Mouse (Mus musculus): ENCODE data around the gene Cops6.

Gene Cops6

DNA sequence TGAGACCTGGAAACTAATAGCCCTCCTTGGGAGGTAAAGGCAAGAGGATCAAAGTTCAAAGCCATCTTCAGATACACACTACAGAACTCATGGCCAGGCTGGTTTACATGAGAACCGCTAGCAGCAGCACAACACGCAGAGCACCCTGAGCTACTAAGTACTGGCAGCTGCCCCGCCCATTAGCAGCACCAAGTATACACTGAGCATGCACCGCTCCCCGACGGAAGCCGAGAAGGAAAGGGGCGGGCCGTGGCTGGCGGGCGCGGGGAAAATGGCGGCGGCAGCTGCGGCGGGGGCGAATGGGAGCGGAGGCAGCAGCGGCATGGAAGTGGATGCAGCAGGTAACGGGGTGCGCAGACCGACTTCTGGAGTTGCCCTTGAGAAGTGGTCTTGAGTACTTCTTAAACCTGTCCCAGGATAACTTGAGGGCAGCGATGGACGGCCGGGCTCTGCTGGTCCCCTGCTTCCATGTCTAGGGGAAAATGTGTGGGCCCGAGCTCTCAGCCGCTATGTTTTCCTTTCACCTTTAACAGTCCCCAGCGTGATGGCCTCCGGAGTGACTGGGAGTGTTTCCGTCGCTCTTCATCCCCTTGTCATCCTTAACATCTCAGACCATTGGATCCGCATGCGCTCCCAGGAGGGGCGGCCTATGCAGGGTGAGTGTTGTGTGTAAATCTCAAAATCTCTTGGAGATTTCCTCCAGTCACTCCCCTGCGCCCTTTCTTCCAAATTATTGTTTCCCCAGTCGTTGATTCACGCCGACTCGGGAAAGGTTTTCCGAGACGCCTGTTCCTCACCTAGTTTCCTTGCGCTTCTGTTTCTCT is at the start of gene Cops6:
TSS of gene Cops6 (plus strand) at position 230 of the 824 bp plus-strand sequence.
- DNase-seq (ENCODE audit: low read depth, low spot score): peak; percentile 82

DNA sequence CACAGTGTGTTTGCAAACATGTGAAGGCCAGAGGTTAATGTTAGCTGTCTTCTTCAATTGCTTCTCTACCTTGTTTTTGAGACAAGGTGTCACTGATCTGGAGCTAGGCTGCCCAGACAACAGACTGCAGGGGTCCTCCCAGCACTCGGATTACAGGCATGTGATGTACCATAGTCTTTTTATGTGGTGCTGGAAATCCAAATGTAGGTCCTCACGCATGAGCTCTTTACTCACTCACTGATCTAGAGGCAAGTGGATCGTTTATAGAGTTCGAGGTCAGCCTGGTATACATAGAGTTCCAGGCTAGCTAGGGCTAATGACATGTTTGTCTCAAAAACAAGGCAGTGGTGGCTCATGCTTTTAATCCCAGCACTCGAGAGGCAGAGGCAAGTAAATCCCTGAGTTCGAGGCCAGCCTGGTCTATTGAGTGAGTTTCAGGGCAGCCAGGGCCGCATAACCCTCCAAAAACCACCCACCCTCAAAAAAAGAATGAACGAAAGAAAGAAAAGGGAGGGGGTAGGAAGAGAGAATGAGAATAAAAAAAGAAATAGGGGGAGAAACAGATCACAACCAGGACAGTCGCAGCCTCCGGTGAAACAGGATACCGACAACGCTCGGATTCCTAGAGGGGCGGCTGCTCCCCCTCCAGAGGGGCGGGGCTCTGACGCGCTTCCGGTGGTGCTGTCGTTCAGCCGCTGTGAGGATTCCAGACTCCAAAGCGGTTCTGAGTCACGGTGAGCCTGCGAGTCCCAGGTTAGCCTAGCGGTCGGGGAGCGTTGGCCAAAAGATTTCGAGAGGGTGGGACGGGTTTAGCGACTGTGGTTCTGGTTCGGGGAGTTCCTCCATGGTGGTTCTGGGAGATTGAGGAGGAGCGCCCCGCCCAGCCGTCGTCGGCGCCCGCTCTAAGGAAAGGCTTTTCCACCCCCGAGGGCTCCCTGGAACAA is 44.3 kb upstream of the Cops6 start, which contains the start of gene Zscan21:
TSS of gene Zscan21 (plus strand) at position 649 of the 944 bp plus-strand sequence.
- peak; percentile 84 for DNase-seq (ENCODE audit: low read depth, low spot score)

DNA sequence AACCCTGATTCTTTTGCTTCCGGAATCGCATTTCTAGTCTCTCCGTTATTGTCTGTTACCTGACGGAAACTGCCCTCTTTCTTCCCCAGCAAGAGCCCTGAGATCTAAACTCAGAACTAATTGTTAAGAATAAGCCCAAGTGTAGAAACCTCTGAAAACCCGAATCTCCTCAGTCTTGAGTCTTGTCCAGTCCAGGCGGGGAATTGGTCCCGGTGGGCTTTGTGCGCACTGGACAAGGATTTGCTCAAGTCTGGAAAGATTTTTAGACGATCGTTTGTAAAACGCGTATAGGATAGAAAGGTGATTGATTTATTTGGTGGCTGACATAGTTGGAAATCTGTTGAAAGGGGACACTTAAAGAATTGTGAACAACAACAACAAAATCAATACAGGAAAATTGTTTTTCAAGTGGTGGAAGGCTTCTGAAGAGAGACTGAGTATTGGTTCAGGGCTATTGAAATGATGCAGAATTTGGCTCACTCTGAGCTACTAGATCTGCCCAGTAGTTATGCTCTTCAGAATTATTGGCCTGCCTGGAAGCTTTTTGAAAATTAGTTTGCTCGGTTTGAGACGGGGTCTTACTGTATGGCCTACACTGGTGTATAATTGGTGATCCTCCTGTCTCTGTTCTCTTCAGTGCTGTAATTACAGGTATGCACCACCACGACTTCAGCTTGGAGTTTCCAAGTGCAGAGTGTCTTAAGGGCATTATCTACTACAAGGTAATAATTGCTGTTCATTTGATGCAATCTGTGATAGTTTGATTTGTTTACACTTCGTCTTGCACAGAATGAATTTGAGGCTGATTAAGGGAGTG is 43.5 kb upstream of the Cops6 start:
- DNase-seq (ENCODE audit: low read depth, low spot score): no peak

DNA sequence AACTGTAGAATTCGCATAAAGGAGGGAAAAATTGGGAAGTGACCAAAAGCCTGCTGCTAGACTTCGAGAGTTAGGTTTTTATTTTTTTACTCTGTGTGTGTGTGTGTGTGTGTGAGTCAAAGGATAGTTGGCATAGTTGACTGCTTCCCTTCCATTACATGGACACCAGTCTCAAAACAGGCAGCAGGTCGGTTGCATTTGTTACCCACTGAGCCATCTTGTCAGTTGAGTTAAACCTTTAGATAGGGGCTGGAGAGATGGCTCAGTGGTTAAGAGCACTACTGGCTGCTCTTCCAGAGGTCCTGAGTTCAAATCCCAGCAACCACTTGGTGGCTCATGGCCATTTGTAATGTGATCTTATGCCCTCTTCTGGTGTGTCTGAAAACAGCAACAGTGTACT is 42.8 kb upstream of the Cops6 start:
- no peak for DNase-seq (ENCODE audit: low read depth, low spot score)

DNA sequence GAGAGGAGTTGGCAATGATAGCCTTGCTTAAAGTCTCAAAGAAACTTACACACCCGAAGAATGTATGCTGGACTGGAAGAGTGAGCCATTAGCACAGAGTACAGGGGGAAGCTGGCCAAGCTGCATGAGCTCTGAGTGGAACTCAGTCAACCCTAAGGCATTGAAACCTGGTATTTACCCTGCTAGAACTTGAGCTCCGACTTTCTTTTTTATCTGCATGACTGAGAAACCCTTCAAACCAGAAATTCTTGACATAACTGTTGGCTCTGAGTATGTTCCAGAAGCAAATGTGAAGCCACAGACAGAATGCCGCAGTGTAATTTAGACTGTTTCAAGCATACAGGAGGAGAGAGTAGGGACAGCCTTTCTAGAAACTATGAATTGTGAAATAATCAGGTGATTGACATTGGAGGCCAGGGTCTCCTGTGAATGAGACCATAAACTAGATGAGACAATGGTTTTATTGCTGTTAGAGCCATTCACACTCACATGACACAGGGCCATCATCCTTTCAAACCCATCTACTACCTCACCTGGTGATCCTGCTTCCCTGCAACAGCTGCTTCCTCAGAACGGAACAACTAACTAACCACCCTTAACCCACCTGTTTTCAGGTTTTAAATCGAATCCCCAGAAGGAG is 28.3 kb upstream of the Cops6 start:
- no peak for DNase-seq (ENCODE audit: low read depth, low spot score)

DNA sequence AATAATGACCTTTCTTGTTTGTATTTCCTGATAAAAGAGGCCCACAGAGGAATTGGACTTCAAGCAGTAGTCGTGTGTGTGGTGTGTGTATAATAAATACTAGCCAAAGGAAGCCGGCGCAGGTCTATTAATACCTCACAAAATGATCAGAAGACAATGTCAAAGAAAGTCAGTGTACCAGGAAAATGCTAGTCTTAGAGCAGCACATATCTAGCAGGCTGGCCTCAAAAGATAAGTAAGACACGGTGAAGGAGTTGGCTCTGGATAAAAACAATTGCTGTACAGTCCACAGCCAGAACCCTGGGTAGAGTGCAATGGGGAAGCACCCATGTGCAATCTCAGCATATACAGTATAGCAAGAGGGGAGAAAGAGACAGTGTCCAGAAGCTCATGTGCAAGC is 23.6 kb upstream of the Cops6 start:
- no peak for DNase-seq (ENCODE audit: low read depth, low spot score)

DNA sequence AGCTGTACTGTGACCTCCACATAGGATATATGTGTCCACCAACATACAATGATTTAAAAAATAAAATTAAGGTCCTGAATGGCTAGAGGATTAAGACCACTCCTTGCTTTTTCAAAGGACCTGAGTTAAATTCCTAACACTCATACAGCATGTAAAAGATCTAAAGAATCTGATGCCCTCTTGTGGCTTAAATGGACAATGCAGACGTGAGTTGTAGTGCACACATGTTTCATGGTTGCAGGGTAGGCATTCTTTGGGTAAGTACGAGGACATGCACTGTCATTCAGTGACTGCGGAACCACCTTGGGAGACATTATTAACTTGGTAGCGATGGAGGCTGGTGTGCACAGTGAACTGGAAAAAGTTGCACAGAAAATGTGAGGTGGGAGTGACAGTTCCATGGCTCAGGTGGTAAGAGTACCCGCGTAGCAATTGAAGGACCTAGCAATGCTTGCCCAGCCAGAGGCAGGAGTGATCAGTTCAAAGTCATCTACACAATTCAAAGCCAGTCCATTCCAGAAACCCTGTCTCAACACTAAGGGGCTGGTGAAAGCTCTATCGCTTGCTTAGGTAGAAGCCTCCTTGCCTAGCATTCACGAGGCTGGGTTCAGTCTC is 22.8 kb upstream of the Cops6 start:
- DNase-seq (ENCODE audit: low read depth, low spot score): no peak

DNA sequence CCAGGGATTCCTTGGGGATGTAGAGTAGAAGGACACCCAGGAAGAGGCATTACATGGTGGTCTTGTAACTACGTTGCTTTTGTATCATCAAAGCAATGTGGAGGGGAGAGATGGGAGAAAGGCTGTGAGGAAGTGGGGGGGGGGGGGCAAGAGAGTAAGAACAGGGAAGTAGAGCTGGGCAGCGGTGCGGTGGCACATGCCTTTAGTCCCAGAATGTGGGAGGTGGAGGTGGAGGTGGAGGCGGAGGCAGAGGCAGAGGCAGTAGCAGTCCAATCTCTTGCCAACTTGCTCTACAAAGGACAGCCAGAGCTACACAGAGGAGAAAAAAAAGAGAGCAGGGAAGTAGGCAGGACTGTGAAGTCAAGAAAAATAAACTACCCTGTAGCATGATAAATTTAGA is 22.3 kb upstream of the Cops6 start:
- no peak for DNase-seq (ENCODE audit: low read depth, low spot score)

DNA sequence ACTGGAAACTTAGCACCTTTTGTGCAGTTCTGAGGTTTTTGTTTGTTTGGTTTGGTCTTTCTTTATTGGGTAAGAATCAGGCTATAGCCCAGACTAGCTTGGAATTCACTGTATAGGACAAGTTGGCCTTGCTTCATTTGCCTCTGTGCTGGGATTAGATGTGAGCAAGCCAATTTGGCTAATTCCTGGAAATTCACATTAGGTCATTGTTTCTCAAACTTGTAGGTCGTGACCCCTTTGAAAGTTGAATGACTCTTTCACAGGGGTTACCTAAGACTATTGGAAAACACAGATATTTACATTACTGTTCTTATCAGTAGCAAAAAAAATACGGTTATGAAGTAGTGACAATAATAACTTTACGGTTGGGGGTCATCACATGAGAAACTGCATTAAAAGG is 6.5 kb upstream of the Cops6 start:
- DNase-seq (ENCODE audit: low read depth, low spot score): no peak

DNA sequence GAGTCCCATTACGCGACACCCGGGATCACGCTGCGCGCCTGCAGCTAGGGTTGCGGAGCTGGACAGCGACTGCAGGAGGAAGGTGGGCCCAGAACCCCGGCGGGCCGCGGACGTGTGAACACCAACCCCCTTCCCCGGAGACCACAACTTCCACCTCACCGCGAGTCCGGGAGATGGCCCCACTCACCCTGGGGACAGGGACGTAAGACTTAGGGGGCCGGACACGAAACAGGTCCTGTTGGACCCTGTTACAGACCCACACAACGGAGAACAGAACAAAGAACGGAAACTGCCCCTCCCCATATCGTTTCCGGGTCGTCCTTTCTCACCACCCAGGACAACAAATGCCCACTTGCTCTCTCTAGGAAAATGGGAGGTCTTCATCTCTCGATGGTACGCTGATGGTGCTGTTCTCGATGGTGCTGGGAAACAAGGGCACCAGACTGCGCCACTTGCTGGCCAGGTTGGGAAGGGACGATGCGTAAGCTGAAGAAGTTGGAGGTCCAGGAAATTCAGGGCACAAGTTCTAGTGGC is 5.4 kb upstream of the Cops6 start, which contains the start of gene Zfp113:
TSS of gene Zfp113 (minus strand) at position 302 of the 534 bp plus-strand sequence.
- DNase-seq (ENCODE audit: low read depth, low spot score): peak; percentile 88

DNA sequence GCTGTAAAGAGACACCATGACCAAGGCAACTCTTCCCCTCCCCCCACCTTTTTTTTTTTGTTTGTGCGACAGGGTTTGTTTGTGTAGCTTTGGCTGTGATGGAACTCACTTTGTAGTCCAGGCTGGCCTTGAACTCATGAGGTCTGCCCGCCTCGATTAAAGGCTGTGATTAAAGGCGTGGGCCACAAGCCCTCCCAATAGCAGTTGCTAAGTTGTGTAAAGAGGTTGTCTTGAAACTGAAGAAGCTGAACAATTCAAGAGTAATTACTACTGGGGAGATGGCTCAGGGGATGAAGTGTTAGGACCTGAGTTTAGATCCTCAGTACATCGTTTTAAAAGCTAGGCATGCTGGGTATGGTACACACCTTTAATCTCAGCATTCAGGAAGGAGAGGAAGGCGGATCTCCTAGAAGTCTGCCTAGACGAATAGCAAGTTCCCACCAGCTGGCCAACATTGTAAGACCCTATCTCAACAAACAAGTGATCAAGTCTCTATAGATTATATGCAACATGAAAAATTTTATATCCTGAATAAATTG is 578 bp upstream of the Cops6 start:
- no peak for DNase-seq (ENCODE audit: low read depth, low spot score)

DNA sequence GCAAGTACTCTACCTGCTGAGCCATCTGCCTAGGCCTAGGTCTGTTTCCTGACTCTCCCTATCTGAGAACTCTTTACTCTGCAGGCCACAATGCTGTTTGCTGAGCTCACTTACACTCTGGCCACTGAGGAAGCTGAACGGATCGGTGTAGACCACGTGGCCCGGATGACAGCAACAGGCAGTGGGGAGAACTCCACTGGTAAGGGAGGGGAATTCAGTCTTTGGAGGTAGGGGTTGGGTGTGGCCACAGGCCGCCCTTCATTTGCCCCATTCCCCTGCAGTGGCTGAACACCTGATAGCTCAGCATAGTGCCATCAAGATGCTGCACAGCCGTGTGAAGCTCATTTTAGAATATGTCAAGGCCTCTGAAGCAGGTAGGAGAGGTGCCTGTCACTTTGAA is 2.2 kb downstream of the Cops6 start:
- no peak for DNase-seq (ENCODE audit: low read depth, low spot score)

DNA sequence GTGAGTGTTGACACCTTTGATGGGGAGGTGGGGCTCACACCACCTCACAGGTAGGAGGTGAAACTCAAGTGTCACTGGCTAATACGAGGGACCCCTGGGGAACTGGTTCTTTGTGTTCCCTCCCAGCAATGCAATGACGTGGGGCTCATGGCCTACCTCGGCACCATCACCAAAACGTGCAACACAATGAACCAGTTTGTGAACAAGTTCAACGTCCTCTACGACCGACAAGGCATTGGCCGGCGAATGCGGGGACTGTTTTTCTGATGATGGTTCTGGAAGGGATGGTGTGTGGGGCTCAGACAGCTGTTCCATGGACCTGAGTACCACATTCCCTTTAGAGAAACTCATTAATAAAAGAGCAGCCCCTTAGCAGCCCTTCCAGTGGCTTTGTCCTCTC is 2.7 kb downstream of the Cops6 start:
- DNase-seq (ENCODE audit: low read depth, low spot score): no peak

DNA sequence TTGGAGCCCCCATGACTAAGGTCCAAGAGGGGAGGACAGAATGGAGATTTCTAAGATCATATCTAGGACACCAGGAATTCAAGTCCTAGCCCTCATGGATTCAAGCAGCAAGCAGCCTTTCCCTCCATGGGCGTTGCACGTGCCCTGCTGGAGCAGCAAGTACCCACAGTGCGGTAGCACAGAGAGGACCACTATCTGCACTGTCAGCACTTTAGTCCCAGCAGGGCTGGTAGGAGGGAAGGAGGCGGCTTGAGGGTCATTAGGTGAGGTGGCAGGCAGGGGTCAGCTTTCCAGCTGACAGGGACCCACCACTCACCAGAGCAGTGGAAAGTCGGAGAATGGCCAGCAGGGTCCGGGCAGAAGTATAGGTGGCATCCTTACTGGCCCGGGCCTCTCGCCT is 4.7 kb downstream of the Cops6 start:
- DNase-seq (ENCODE audit: low read depth, low spot score): no peak

DNA sequence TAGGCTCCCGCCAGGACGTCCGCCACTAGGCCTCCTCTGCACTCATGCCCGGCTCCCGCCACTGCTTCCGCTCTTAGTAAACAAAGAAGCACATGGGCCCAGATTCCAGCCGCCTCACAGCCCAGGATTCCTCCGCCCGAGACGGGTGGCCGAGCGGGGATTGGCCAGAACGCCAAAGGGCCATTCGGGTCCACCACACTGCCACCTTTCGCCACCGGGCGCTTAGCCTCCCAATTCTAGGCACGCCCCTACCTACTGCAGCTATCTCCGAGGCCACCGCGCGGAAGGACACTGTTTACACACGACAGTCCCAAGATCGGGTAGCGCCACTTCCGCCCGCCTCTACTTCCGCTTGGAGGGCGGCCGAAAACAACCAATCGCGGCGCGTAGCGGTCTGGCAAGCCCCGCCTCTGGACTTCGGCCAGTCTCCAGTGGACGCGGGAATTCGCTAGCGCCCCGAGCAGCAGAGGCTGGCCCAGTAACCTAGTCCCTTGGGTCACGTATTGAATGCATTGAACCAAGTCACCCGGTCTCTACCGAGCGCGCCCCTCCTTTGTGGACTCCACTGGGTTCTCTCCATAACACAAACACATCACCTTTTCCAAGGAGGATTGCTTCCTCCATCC is 10.2 kb downstream of the Cops6 start:
- DNase-seq (ENCODE audit: low read depth, low spot score): peak; percentile 92

DNA sequence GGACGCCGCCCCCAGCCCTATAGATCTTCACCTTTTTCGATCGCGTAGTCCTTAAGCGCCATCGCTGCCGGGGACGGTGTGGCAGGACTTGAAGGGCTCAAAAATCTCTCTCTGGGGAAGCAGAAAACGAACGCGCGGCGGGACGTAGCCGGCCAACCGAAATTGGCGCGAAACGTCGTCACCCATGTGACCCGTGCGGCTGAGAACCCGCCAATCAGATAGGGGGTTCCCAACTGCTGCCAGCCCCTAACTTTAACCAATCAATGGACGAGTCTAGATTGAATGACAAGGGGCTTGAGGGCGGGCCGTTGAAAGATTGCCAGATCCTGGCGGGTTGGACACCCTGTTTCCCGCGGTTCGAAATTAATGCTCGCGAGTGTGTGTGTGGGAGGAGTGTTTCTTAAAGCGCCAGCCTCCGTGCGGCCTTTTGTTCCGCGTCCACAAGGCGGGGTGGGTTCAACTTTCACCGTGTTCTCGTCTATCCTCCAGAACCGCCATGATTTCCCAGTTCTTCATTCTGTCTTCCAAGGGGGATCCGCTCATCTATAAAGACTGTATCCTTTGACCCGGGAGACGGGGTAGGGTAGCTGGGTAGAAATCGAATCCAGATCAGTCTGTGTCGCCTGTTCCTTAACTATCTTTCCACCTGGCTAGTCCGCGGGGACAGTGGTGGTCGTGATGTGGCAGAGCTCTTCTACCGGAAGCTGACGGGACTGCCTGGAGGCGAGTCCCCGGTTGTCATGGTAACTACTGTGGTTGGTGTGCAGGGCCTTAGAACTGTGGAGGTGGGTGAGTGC is 11.0 kb downstream of the Cops6 start, which contains the start of the genes Ap4m1 and Mcm7:
TSS of gene Ap4m1 (plus strand) at position 308 of the 797 bp plus-strand sequence.
TSS of gene Mcm7 (minus strand) at position 728 of the 797 bp plus-strand sequence.
- peak; percentile 98 for DNase-seq (ENCODE audit: low read depth, low spot score)

DNA sequence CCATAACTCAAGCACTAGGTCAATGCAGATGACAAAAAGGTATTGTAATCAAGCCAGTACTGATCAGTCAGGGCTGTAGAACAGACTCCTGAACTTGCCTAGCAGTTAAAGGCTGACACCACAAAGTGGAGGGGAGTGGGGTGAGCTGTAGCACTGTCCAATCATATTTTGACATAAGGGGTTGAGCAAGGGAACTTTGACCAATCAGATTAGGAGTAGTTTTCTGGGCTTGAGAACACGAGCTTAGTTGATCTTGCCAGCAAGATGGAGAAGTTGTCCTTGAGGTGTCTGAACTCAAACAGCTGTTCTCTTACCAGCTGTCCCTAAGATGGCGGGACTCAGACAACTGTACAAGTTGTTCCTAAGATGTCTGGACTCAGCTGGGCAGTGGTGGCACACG is 12.3 kb downstream of the Cops6 start:
- no peak for DNase-seq (ENCODE audit: low read depth, low spot score)

DNA sequence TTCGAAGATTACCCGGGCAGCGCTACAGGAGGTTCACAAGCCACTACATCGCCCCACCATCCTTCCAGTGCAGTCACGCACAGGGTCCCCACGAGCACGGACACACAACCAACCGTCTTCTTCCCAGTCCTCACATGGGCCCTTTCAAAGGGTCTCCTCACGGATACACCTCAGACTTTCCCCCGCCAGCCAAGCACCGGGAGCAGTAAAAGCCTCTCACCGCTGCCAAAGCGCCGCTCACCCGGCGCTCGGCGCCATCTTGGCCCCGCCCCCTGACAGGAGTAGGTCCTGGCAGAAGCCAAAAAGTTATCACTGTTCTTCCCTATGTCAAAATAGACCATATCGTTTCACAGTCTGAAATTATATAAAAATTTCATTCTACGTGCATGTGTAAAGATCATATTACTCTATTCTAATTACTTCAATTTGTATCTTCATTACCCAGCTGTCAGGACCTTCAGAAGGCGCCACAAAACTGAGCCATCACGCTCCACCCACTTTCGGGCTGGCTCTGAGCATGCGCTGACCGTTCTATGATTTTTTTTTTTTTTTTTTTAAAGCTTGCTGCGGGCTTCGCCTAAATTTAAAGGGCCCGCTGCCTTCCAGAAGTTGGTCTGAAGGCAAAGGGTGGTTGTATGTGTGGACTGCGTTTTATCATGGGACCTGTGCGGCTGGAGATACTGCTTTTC is 26.2 kb downstream of the Cops6 start, which contains the start of the genes Taf6 and Cnpy4:
TSS of gene Taf6 (minus strand) at position 502 of the 689 bp plus-strand sequence.
TSS of gene Cnpy4 (plus strand) at position 536 of the 689 bp plus-strand sequence.
- peak; percentile 84 for DNase-seq (ENCODE audit: low read depth, low spot score)
